Mouse (Mus musculus) brain, embryonic 14.5 days (tissue): ENCODE data around the gene Entpd3.

Experiments
- CTCF ChIP-seq: fragments of 200-500 bp; IDR thresholded peaks from 2 replicates; pipeline ENCODE4 v1.5.1; 2012; ENCODE audit warnings: inconsistent platforms, mild to moderate bottlenecking, moderate library complexity, borderline replicate concordance; ENCODE audit not compliant: insufficient read depth, insufficient read length; ENCODE audit errors: extremely low read depth
- POLR2A ChIP-seq: fragments of 200-500 bp; IDR thresholded peaks from 2 replicates; pipeline ENCODE4 v1.6.1; 2012; ENCODE audit warnings: mild to moderate bottlenecking, inconsistent platforms, borderline replicate concordance; ENCODE audit not compliant: poor library complexity, insufficient read depth, insufficient read length, severe bottlenecking; ENCODE audit errors: extremely low read depth

DNA sequence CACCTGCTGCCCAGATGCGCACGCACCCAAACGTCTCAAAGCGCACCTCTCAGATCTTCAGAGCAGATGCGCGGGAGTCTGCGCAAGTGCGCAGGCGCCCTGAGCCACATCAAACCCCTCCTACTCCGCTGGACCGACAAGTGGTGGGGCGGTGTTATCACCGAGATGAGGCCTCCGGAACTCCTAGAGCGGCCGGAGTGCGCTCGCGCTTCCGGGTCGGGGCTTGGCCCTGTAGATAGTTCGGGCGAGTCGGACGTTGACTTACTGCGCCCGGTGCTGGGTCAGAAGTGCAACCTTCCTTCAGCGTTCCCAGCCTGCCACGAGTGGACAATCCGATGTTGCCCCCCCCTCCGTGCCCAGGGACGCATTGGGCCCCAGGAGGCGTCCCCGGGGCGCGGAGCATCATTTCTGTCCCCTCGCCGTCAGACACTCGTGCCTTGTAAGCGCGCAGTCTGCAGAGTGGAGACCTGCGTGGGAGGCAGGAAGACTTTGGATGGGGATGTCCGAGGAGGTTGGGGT lies 37.6 kb downstream of the Entpd3 start:
- no peak for TF ChIP-seq CTCF
- no peak; the same call in 1 of the 2 replicates for TF ChIP-seq POLR2A
